Mouse (Mus musculus): ENCODE measurements around the gene Piwil1. TPM values are rescaled to one million over a fixed set of nuclear protein-coding genes. Genes with fewer than 3 reads are reported as not detected.

The Piwil1 gene
- polyA plus RNA-seq, 1 experiment from 2014 or later, result not detected

- H3K4me2 ChIP-seq, result peak overlapping the region; percentile 53
- H3K9ac ChIP-seq, result no peak overlapping the region
- ATAC-seq (replicated peaks; ENCODE audit: low FRiP score), result peak; percentile 81
- H3K4me1 ChIP-seq, result peaks cover 16% of the 10 kb centered on the region
- WGBS, result 11% methylated on average over 15 of the region's 15 CpGs
- H3K27ac ChIP-seq, result 0 out of 2 replicates have a peak overlapping the region, but pooled peaks have one; percentile 18
- 0 out of 2 replicates have a peak, but pooled peaks cover 2% of the 10 kb centered on the region for H3K9me3 ChIP-seq (replicated peaks)
- no peaks in the 10 kb centered on the region for H3K27me3 ChIP-seq
- H3K36me3 ChIP-seq, result no peaks in the 10 kb centered on the region
- H3K4me3 ChIP-seq (replicated peaks), result peak overlapping the region; percentile 10; the same call in 1 of the 2 replicates
Observed at GRCm38 (mm10) chr5:128684621-128685020, 17.7 kb upstream of the Piwil1 start.

- 0 out of 2 replicates have a peak, but pooled peaks cover 2% of the 10 kb centered on the region for H3K9me3 ChIP-seq (replicated peaks)
- no peak overlapping the region for H3K9ac ChIP-seq
- H3K4me2 ChIP-seq, result no peak overlapping the region
- ATAC-seq (replicated peaks; ENCODE audit: low FRiP score), result no peak
- H3K36me3 ChIP-seq, result no peaks in the 10 kb centered on the region
- H3K4me1 ChIP-seq, result peaks cover 16% of the 10 kb centered on the region
- WGBS, result 88% methylated on average over 5 of the region's 5 CpGs
- no peaks in the 10 kb centered on the region for H3K27me3 ChIP-seq
- no peak overlapping the region for H3K27ac ChIP-seq
- H3K4me3 ChIP-seq (replicated peaks), result no peak overlapping the region
Observed at GRCm38 (mm10) chr5:128687139-128687538, 15.2 kb upstream of the Piwil1 start.

GRCm38 (mm10) chr5:128694107-128694506 lies 8.2 kb upstream of the Piwil1 start:
- Histone ChIP-seq H3K4me3 (replicated peaks) (no peak overlapping the region), H3K27me3 (peaks cover 10% of the 10 kb centered on the region), H3K27ac (no peak overlapping the region), H3K36me3 (no peaks in the 10 kb centered on the region), H3K4me1 (no peaks in the 10 kb centered on the region), H3K9ac (no peak overlapping the region), H3K4me2 (no peak overlapping the region), H3K9me3 (replicated peaks) (no peaks in the 10 kb centered on the region)
- ATAC-seq (replicated peaks; ENCODE audit: low FRiP score), result no peak
- 69% methylated on average over 6 of the region's 6 CpGs for WGBS

- 68% methylated on average over 18 of the region's 18 CpGs for WGBS
- Histone ChIP-seq H3K27ac (no peak overlapping the region), H3K4me3 (replicated peaks) (no peak overlapping the region), H3K4me2 (no peak overlapping the region), H3K4me1 (no peaks in the 10 kb centered on the region), H3K27me3 (peaks cover 10% of the 10 kb centered on the region), H3K9ac (no peak overlapping the region), H3K36me3 (no peaks in the 10 kb centered on the region), H3K9me3 (replicated peaks) (no peaks in the 10 kb centered on the region)
- ATAC-seq (replicated peaks; ENCODE audit: low FRiP score), result no peak
Observed at GRCm38 (mm10) chr5:128694611-128695325, 7.6 kb upstream of the Piwil1 start.

GRCm38 (mm10) chr5:128696824-128697223 lies 5.5 kb upstream of the Piwil1 start:
- ATAC-seq (replicated peaks; ENCODE audit: low FRiP score), result no peak
- 33% methylated on average over 10 of the region's 10 CpGs for WGBS

GRCm38 (mm10) chr5:128700716-128701115 lies 1.6 kb upstream of the Piwil1 start:
- H3K36me3 ChIP-seq, result no peaks in the 10 kb centered on the region
- H3K9ac ChIP-seq, result no peak overlapping the region
- H3K9me3 ChIP-seq (replicated peaks), result no peaks in the 10 kb centered on the region
- no peak for ATAC-seq (replicated peaks; ENCODE audit: low FRiP score)
- H3K4me3 ChIP-seq (replicated peaks), result no peak overlapping the region
- 69% methylated on average over 11 of the region's 11 CpGs for WGBS
- H3K27ac ChIP-seq, result no peak overlapping the region
- peaks cover 7% of the 10 kb centered on the region; the same call in 1 of the 2 replicates for H3K4me1 ChIP-seq
- no peak overlapping the region for H3K4me2 ChIP-seq
- peaks cover 9% of the 10 kb centered on the region for H3K27me3 ChIP-seq

More at GRCm38 (mm10) chr5:128696824-128697223, 5.5 kb upstream of the Piwil1 start:
- Histone ChIP-seq H3K4me3 (replicated peaks) (peak overlapping the region; percentile 14; the same call in 1 of the 2 replicates), H3K9ac (no peak overlapping the region), H3K27me3 (peaks cover 10% of the 10 kb centered on the region), H3K27ac (no peak overlapping the region), H3K36me3 (no peaks in the 10 kb centered on the region), H3K4me1 (no peaks in the 10 kb centered on the region), H3K4me2 (peak overlapping the region; percentile 38), H3K9me3 (replicated peaks) (no peaks in the 10 kb centered on the region)

- no peak overlapping the region for H3K9ac ChIP-seq
- H3K4me3 ChIP-seq (replicated peaks), result no peak overlapping the region
- WGBS, result 22% methylated on average over 10 of the region's 10 CpGs
- H3K36me3 ChIP-seq, result no peaks in the 10 kb centered on the region
- 0 out of 2 replicates have a peak, but pooled peaks cover 3% of the 10 kb centered on the region for H3K9me3 ChIP-seq (replicated peaks)
- H3K27ac ChIP-seq, result no peak overlapping the region
- peaks cover 7% of the 10 kb centered on the region; the same call in 1 of the 2 replicates for H3K4me1 ChIP-seq
- H3K27me3 ChIP-seq, result no peaks in the 10 kb centered on the region
- ATAC-seq (replicated peaks; ENCODE audit: low FRiP score), result no peak
- peak overlapping the region; percentile 46; the same call in 1 of the 2 replicates for H3K4me2 ChIP-seq
Observed at GRCm38 (mm10) chr5:128703688-128704087, 1.4 kb downstream of the Piwil1 start.

- Histone ChIP-seq H3K27ac (no peak overlapping the region), H3K9me3 (replicated peaks) (0 out of 2 replicates have a peak, but pooled peaks cover 3% of the 10 kb centered on the region), H3K4me2 (peak overlapping the region; percentile 46), H3K4me1 (peaks cover 7% of the 10 kb centered on the region; the same call in 1 of the 2 replicates), H3K9ac (no peak overlapping the region), H3K27me3 (no peaks in the 10 kb centered on the region), H3K36me3 (no peaks in the 10 kb centered on the region), H3K4me3 (replicated peaks) (no peak overlapping the region)
- peak; percentile 62; the same call in 1 of the 2 replicates for ATAC-seq (replicated peaks; ENCODE audit: low FRiP score)
- 35% methylated on average over 19 of the region's 19 CpGs for WGBS
Observed at GRCm38 (mm10) chr5:128704134-128704904, 2.0 kb downstream of the Piwil1 start.

- H3K4me2 ChIP-seq, result no peak overlapping the region
- ATAC-seq (replicated peaks; ENCODE audit: low FRiP score), result no peak
Observed at GRCm38 (mm10) chr5:128706467-128706866, 4.1 kb downstream of the Piwil1 start.

GRCm38 (mm10) chr5:128707271-128707670 lies 4.9 kb downstream of the Piwil1 start:
- H3K4me3 ChIP-seq (replicated peaks), result no peak overlapping the region
- 88% methylated on average over 11 of the region's 11 CpGs for WGBS
- no peak for ATAC-seq (replicated peaks; ENCODE audit: low FRiP score)

More at GRCm38 (mm10) chr5:128706467-128706866, 4.1 kb downstream of the Piwil1 start:
- Histone ChIP-seq H3K27me3 (no peaks in the 10 kb centered on the region), H3K4me3 (replicated peaks) (no peak overlapping the region), H3K36me3 (no peaks in the 10 kb centered on the region), H3K27ac (no peak overlapping the region), H3K9ac (no peak overlapping the region), H3K9me3 (replicated peaks) (0 out of 2 replicates have a peak, but pooled peaks cover 3% of the 10 kb centered on the region), H3K4me1 (peaks cover 10% of the 10 kb centered on the region; the same call in 1 of the 2 replicates)
- 98% methylated on average over 1 of the region's 1 CpGs for WGBS

GRCm38 (mm10) chr5:128708929-128709328 lies 6.6 kb downstream of the Piwil1 start:
- no peak overlapping the region for H3K4me2 ChIP-seq
- ATAC-seq (replicated peaks; ENCODE audit: low FRiP score), result no peak
- 61% methylated on average over 5 of the region's 5 CpGs for WGBS

More at GRCm38 (mm10) chr5:128707271-128707670, 4.9 kb downstream of the Piwil1 start:
- Histone ChIP-seq H3K27me3 (no peaks in the 10 kb centered on the region), H3K36me3 (no peaks in the 10 kb centered on the region), H3K9ac (no peak overlapping the region), H3K9me3 (replicated peaks) (0 out of 2 replicates have a peak, but pooled peaks cover 3% of the 10 kb centered on the region), H3K27ac (no peak overlapping the region), H3K4me1 (peaks cover 10% of the 10 kb centered on the region; the same call in 1 of the 2 replicates), H3K4me2 (no peak overlapping the region)

More at GRCm38 (mm10) chr5:128708929-128709328, 6.6 kb downstream of the Piwil1 start:
- Histone ChIP-seq H3K36me3 (no peaks in the 10 kb centered on the region), H3K27me3 (no peaks in the 10 kb centered on the region), H3K4me1 (peaks cover 6% of the 10 kb centered on the region; the same call in 1 of the 2 replicates), H3K4me3 (replicated peaks) (no peak overlapping the region), H3K9me3 (replicated peaks) (0 out of 2 replicates have a peak, but pooled peaks cover 3% of the 10 kb centered on the region), H3K9ac (no peak overlapping the region), H3K27ac (no peak overlapping the region)

Measured in kidney, embryonic 15.5 days (tissue).